Mouse (Mus musculus): Measurements from ENCODE around the gene Gm45785. TPM values are rescaled to one million over a fixed set of nuclear protein-coding genes. Genes with fewer than 3 reads are reported as not detected.

The Gm45785 gene
- polyA plus RNA-seq, 1 experiment from 2014 or later, result not detected

DNA sequence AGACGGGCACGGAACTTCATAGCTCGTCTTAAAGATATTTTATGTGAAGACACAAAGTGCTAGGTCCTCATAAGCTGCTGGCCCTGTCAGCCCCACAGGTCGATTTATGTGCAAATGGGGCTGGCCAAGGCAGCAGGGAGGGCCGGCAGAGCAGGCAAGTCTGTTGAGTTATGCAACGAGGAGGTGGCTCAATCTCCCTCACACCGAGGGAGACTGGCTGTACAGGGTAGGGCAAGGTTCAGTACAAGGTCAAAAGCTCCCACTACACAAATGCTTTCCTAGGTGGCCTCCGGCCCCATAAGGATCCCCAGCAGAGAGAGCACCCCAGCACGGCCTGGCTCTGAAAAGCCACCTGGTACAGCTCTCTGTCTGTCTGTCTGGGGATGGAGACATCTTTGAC is 2.7 kb downstream of the Gm45785 start:
- peaks cover 14% of the 10 kb centered on the region for H3K36me3 ChIP-seq (ENCODE audit: control insufficient read depth, insufficient read depth, low read length)
- peaks cover 18% of the 10 kb centered on the region for H3K4me1 ChIP-seq (ENCODE audit: control insufficient read depth, insufficient read depth, low read length)
- ATAC-seq (ENCODE audit: insufficient read depth, low FRiP score), result no peak
- H3K4me2 ChIP-seq (ENCODE audit: low read depth, low read length), result no peak overlapping the region
- H3K9ac ChIP-seq (ENCODE audit: low read length), result no peak overlapping the region
- no peaks in the 10 kb centered on the region for H3K9me3 ChIP-seq (replicated peaks; ENCODE audit: control insufficient read depth, low read length)
- no peak overlapping the region for H3K4me3 ChIP-seq (replicated peaks; ENCODE audit: low read length)
- no peak overlapping the region for H3K27ac ChIP-seq (ENCODE audit: low read length)
- WGBS, result 84% methylated on average over 9 of the region's 9 CpGs
- H3K27me3 ChIP-seq (ENCODE audit: control insufficient read depth, insufficient read depth, low read length), result no peaks in the 10 kb centered on the region

DNA sequence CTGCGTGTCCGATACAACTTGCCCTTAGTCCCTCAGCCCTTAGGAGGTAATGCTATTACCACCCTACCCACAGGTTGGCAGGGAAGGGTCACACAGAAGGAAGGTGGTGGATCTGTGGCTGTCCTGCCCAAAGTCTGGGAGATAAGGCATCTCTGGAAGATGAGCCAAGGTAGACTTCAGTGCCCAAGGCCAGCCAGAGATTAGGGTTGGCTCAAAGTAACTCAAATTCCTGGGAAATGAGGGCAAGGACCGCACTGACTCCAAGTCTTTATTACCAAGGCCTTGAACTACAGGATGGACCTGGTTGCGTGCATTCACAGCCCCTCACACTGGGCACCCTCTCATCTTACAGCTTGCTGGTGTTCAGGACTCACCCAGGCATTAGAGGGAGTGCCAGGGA is 4.2 kb downstream of the Gm45785 start:
- no peak for ATAC-seq (ENCODE audit: insufficient read depth, low FRiP score)
- no peak overlapping the region for H3K27ac ChIP-seq (ENCODE audit: low read length)
- no peak overlapping the region for H3K9ac ChIP-seq (ENCODE audit: low read length)
- H3K36me3 ChIP-seq (ENCODE audit: control insufficient read depth, insufficient read depth, low read length), result peaks cover 14% of the 10 kb centered on the region
- H3K27me3 ChIP-seq (ENCODE audit: control insufficient read depth, insufficient read depth, low read length), result no peaks in the 10 kb centered on the region
- WGBS, result 90% methylated on average over 4 of the region's 4 CpGs
- H3K4me2 ChIP-seq (ENCODE audit: low read depth, low read length), result no peak overlapping the region
- no peaks in the 10 kb centered on the region for H3K9me3 ChIP-seq (replicated peaks; ENCODE audit: control insufficient read depth, low read length)
- H3K4me3 ChIP-seq (replicated peaks; ENCODE audit: low read length), result no peak overlapping the region
- H3K4me1 ChIP-seq (ENCODE audit: control insufficient read depth, insufficient read depth, low read length), result peaks cover 11% of the 10 kb centered on the region

- no peaks in the 10 kb centered on the region for H3K9me3 ChIP-seq (replicated peaks; ENCODE audit: control insufficient read depth, low read length)
- H3K36me3 ChIP-seq (ENCODE audit: control insufficient read depth, insufficient read depth, low read length), result peaks cover 10% of the 10 kb centered on the region
- no peak overlapping the region for H3K27ac ChIP-seq (ENCODE audit: low read length)
- WGBS, result 85% methylated on average over 10 of the region's 10 CpGs
- no peaks in the 10 kb centered on the region for H3K4me1 ChIP-seq (ENCODE audit: control insufficient read depth, insufficient read depth, low read length)
- H3K4me2 ChIP-seq (ENCODE audit: low read depth, low read length), result no peak overlapping the region
- H3K9ac ChIP-seq (ENCODE audit: low read length), result peak overlapping the region; percentile 0; the same call in 1 of the 2 replicates
- H3K4me3 ChIP-seq (replicated peaks; ENCODE audit: low read length), result no peak overlapping the region
- H3K27me3 ChIP-seq (ENCODE audit: control insufficient read depth, insufficient read depth, low read length), result no peaks in the 10 kb centered on the region; the same call in 1 of the 2 replicates
- no peak for ATAC-seq (ENCODE audit: insufficient read depth, low FRiP score)
Measured at GRCm38 (mm10) chr7:140848591-140848990, 7.5 kb downstream of the Gm45785 start.

GRCm38 (mm10) chr7:140847755-140848580 is 8.2 kb downstream of the Gm45785 start, which contains the start of gene Odf3:
TSS of gene Odf3 (plus strand) at chr7:140847805.
- H3K4me2 ChIP-seq (ENCODE audit: low read depth, low read length), result no peak within 1 kb of the TSS
- H3K9me3 ChIP-seq (replicated peaks; ENCODE audit: control insufficient read depth, low read length), result no peaks in the 10 kb centered on the region
- H3K4me3 ChIP-seq (replicated peaks; ENCODE audit: low read length), result no peak within 1 kb of the TSS
- WGBS, result 55% methylated on average over 11 of the region's 11 CpGs
- H3K36me3 ChIP-seq (ENCODE audit: control insufficient read depth, insufficient read depth, low read length), result peaks cover 9% of the 10 kb centered on the region; the same call in 1 of the 2 replicates
- no peaks in the 10 kb centered on the region; the same call in 1 of the 2 replicates for H3K27me3 ChIP-seq (ENCODE audit: control insufficient read depth, insufficient read depth, low read length)
- peak within 1 kb of the TSS; percentile 0 for H3K9ac ChIP-seq (ENCODE audit: low read length)
- no peak for ATAC-seq (ENCODE audit: insufficient read depth, low FRiP score)
- H3K4me1 ChIP-seq (ENCODE audit: control insufficient read depth, insufficient read depth, low read length), result no peaks in the 10 kb centered on the region
- no peak within 1 kb of the TSS for H3K27ac ChIP-seq (ENCODE audit: low read length)

DNA sequence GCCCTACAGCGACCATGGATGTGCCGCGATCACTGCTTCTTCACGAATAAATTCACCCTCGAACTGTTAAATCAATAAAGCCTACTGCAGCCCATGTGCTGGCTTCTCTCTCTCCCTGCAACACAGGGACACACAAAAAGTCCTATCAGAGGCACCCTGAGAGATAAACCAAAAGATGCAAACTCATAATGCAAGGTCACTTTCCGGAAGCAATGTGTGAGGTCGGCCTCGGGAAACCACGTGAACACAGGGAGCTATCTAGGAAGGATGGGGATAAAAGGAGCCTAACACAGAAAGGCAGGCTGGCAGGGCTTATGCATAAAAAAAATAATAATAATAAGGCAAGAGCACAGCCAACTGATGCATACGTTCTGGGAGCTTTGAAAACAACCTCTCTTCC is 9.5 kb downstream of the Gm45785 start:
- Histone ChIP-seq H3K36me3 (ENCODE audit: control insufficient read depth, insufficient read depth, low read length) (peaks cover 4% of the 10 kb centered on the region; the same call in 1 of the 2 replicates), H3K9me3 (replicated peaks; ENCODE audit: control insufficient read depth, low read length) (no peaks in the 10 kb centered on the region), H3K4me1 (ENCODE audit: control insufficient read depth, insufficient read depth, low read length) (no peaks in the 10 kb centered on the region), H3K27me3 (ENCODE audit: control insufficient read depth, insufficient read depth, low read length) (no peaks in the 10 kb centered on the region; the same call in 1 of the 2 replicates), H3K4me2 (ENCODE audit: low read depth, low read length) (no peak overlapping the region), H3K4me3 (replicated peaks; ENCODE audit: low read length) (no peak overlapping the region), H3K9ac (ENCODE audit: low read length) (no peak overlapping the region), H3K27ac (ENCODE audit: low read length) (no peak overlapping the region)
- ATAC-seq (ENCODE audit: insufficient read depth, low FRiP score), result no peak
- 80% methylated on average over 10 of the region's 10 CpGs for WGBS

- Histone ChIP-seq H3K9me3 (replicated peaks; ENCODE audit: control insufficient read depth, low read length) (no peaks in the 10 kb centered on the region), H3K36me3 (ENCODE audit: control insufficient read depth, insufficient read depth, low read length) (no peaks in the 10 kb centered on the region), H3K4me1 (ENCODE audit: control insufficient read depth, insufficient read depth, low read length) (no peaks in the 10 kb centered on the region), H3K27ac (ENCODE audit: low read length) (no peak overlapping the region), H3K27me3 (ENCODE audit: control insufficient read depth, insufficient read depth, low read length) (no peaks in the 10 kb centered on the region; the same call in none of the 2 replicates), H3K4me2 (ENCODE audit: low read depth, low read length) (no peak overlapping the region), H3K4me3 (replicated peaks; ENCODE audit: low read length) (no peak overlapping the region), H3K9ac (ENCODE audit: low read length) (no peak overlapping the region)
- 66% methylated on average over 4 of the region's 4 CpGs for WGBS
- ATAC-seq (ENCODE audit: insufficient read depth, low FRiP score), result no peak
Measured at GRCm38 (mm10) chr7:140845683-140846082, 10.4 kb downstream of the Gm45785 start.

- Histone ChIP-seq H3K9me3 (replicated peaks; ENCODE audit: control insufficient read depth, low read length) (no peaks in the 10 kb centered on the region), H3K27ac (ENCODE audit: low read length) (no peak within 1 kb of the TSS), H3K4me1 (ENCODE audit: control insufficient read depth, insufficient read depth, low read length) (no peaks in the 10 kb centered on the region), H3K4me3 (replicated peaks; ENCODE audit: low read length) (no peak within 1 kb of the TSS), H3K36me3 (ENCODE audit: control insufficient read depth, insufficient read depth, low read length) (no peaks in the 10 kb centered on the region), H3K27me3 (ENCODE audit: control insufficient read depth, insufficient read depth, low read length) (no peaks in the 10 kb centered on the region; the same call in none of the 2 replicates), H3K9ac (ENCODE audit: low read length) (no peak within 1 kb of the TSS), H3K4me2 (ENCODE audit: low read depth, low read length) (no peak within 1 kb of the TSS)
- ATAC-seq (ENCODE audit: insufficient read depth, low FRiP score), result peak; percentile 79
- WGBS, result 26% methylated on average over 14 of the region's 14 CpGs
Measured at GRCm38 (mm10) chr7:140844905-140845665, 11.0 kb downstream of the Gm45785 start, which contains the start of gene Scgb1c1. TSS of gene Scgb1c1 (plus strand) at chr7:140845547.

DNA sequence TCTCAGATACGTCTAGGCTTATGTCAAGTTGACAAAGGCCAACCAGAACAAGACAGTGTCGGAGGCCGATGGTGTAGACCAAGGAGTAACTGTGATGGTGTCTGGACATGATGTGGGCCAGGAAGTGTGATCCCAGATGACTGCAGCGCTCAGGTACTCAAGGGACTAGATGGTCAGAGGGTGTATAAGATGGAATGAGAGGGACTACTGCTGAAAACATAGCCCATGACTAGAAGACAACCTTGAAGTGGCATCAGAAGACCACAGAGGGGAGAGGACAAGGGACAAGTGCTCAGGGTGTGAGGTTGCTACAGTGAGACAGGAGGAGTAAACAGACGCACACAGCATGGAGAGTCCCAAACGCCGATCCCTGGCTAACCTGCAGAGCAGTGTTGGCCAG is 12.3 kb downstream of the Gm45785 start:
- ATAC-seq (ENCODE audit: insufficient read depth, low FRiP score), result no peak
- Histone ChIP-seq H3K4me2 (ENCODE audit: low read depth, low read length) (no peak overlapping the region), H3K9ac (ENCODE audit: low read length) (no peak overlapping the region), H3K4me3 (replicated peaks; ENCODE audit: low read length) (no peak overlapping the region), H3K4me1 (ENCODE audit: control insufficient read depth, insufficient read depth, low read length) (no peaks in the 10 kb centered on the region), H3K27me3 (ENCODE audit: control insufficient read depth, insufficient read depth, low read length) (no peaks in the 10 kb centered on the region; the same call in none of the 2 replicates), H3K27ac (ENCODE audit: low read length) (no peak overlapping the region), H3K9me3 (replicated peaks; ENCODE audit: control insufficient read depth, low read length) (no peaks in the 10 kb centered on the region), H3K36me3 (ENCODE audit: control insufficient read depth, insufficient read depth, low read length) (no peaks in the 10 kb centered on the region)
- WGBS, result 64% methylated on average over 7 of the region's 7 CpGs
